Mouse (Mus musculus) lung, embryonic 14.5 days (tissue): Measurements from ENCODE around the gene Itpkb. TPM values are rescaled to one million over a fixed set of nuclear protein-coding genes. Genes with fewer than 3 reads are reported as not detected.

Experiments used
- ATAC-seq: fragments of 200-750 bp; cut with Nextera tagmentation; 2 replicates; pipeline ENCODE4 v1.8.0; 2017; ENCODE audit warnings: mild to moderate bottlenecking, moderate TSS enrichment, moderate library complexity; ENCODE audit not compliant: insufficient read depth
- DNase-seq: peaks from one replicate; pipeline ENCODE4 v3.0.0-alpha.2; 2015
- H3K27ac ChIP-seq: fragments of 300-500 bp; sonication (generic); 2 replicates; pipeline ENCODE4 v1.5.1; 2014; ENCODE audit warnings: low read depth, mild to moderate bottlenecking, moderate library complexity
- H3K27me3 ChIP-seq: fragments of 300-500 bp; sonication (generic); 2 replicates; pipeline ENCODE4 v1.6.1; 2014; ENCODE audit warnings: low read length, control low read depth; ENCODE audit not compliant: insufficient read depth
- H3K36me3 ChIP-seq: fragments of 300-500 bp; sonication (generic); 2 replicates; pipeline ENCODE4 v1.6.1; 2014; ENCODE audit warnings: control low read depth; ENCODE audit not compliant: insufficient read depth
- H3K4me1 ChIP-seq: fragments of 300-500 bp; sonication (generic); 2 replicates; pipeline ENCODE4 v1.6.1; 2014; ENCODE audit warnings: antibody characterized with exemption, control low read depth; ENCODE audit not compliant: insufficient read depth
- H3K4me2 ChIP-seq: fragments of 300-500 bp; sonication (generic); 2 replicates; pipeline ENCODE4 v1.6.1; 2014; ENCODE audit warnings: mild to moderate bottlenecking
- H3K4me3 ChIP-seq: fragments of 300-500 bp; sonication (generic); 2 replicates; pipeline ENCODE4 v1.5.1; 2014; ENCODE audit warnings: low read depth, low read length
- H3K9ac ChIP-seq: fragments of 300-500 bp; sonication (generic); 2 replicates; pipeline ENCODE4 v1.6.1; 2014
- H3K9me3 ChIP-seq: fragments of 300-500 bp; sonication (generic); 2 replicates; pipeline ENCODE4 v1.6.1; 2016; ENCODE audit warnings: low read depth, low read length, control low read depth
- CTCF ChIP-seq: IDR thresholded peaks from 2 replicates; pipeline ENCODE4 v1.5.1; 2016; ENCODE audit warnings: antibody characterized with exemption, low read depth
- WGBS: fragments of 180-500 bp; shearing (Covaris S2); extraction: QIAGEN DNeasy Blood & Tissue Kit; methylation state at CpG from one replicate; pipeline ENCODE4 v1.1.7; 2014; 5-methylcytosine and 5-hydroxymethylcytosine counted together
- polyA plus RNA-seq: library from polyadenylated mRNA; unstranded; fragments of >200 nt; fragmentation: Nextera tagmentation; extraction: Ambion mirVana; gene quantifications from 2 replicates; pipeline ENCODE4 v1.2.1, GENCODE M21; 2014

Itpkb gene
- 8.1 and 9.0 TPM in 2 replicates for polyA plus RNA-seq

- peak; percentile 83 for DNase-seq
- Histone ChIP-seq H3K4me2 (peak within 1 kb of the TSS; percentile 99), H3K27me3 (peaks cover 11% of the 10 kb centered on the region; the same call in 1 of the 2 replicates), H3K9me3 (no peaks in the 10 kb centered on the region), H3K4me3 (peak within 1 kb of the TSS; percentile 74), H3K9ac (peak within 1 kb of the TSS; percentile 89), H3K4me1 (peaks cover 24% of the 10 kb centered on the region), H3K27ac (peak within 1 kb of the TSS; percentile 96), H3K36me3 (peaks cover 18% of the 10 kb centered on the region)
- ATAC-seq, result peak; percentile 83
- no peak for TF ChIP-seq CTCF
- WGBS, result 1% methylated on average over 19 of the region's 19 CpGs
Observed at GRCm38 (mm10) chr1:180330145-180330706, at the start of gene Itpkb. Gene Itpkb, plus strand, starts transcription at chr1:180330485.

- no peak overlapping the region for H3K9ac ChIP-seq
- 49% methylated on average over 6 of the region's 6 CpGs for WGBS
- peaks cover 11% of the 10 kb centered on the region; the same call in 1 of the 2 replicates for H3K4me1 ChIP-seq
- no peaks in the 10 kb centered on the region for H3K36me3 ChIP-seq
- no peak for TF ChIP-seq CTCF
- H3K4me2 ChIP-seq, result no peak overlapping the region
- H3K27ac ChIP-seq, result no peak overlapping the region
- DNase-seq, result peak; percentile 32
- H3K9me3 ChIP-seq, result no peaks in the 10 kb centered on the region
- no peak for ATAC-seq
- no peaks in the 10 kb centered on the region for H3K27me3 ChIP-seq
- H3K4me3 ChIP-seq, result no peak overlapping the region
Observed at GRCm38 (mm10) chr1:180282581-180282980, 47.7 kb upstream of the Itpkb start.

GRCm38 (mm10) chr1:180283813-180284768, 46.2 kb upstream of the Itpkb start:
- H3K4me2 ChIP-seq, result no peak overlapping the region
- no peaks in the 10 kb centered on the region for H3K9me3 ChIP-seq
- no peak overlapping the region for H3K4me3 ChIP-seq
- peak; percentile 44 for TF ChIP-seq CTCF
- H3K27ac ChIP-seq, result no peak overlapping the region; the same call in 1 of the 2 replicates
- DNase-seq (peak; percentile 62), ATAC-seq (peak; percentile 10; the same call in 1 of the 2 replicates)
- peak overlapping the region; percentile 4; the same call in 1 of the 2 replicates for H3K9ac ChIP-seq
- H3K27me3 ChIP-seq, result no peaks in the 10 kb centered on the region
- 23% methylated on average over 16 of the region's 16 CpGs for WGBS
- H3K4me1 ChIP-seq, result peaks cover 9% of the 10 kb centered on the region; the same call in 1 of the 2 replicates
- no peaks in the 10 kb centered on the region for H3K36me3 ChIP-seq

- WGBS, result 60% methylated on average over 15 of the region's 15 CpGs
- no peaks in the 10 kb centered on the region for H3K36me3 ChIP-seq
- H3K27me3 ChIP-seq, result no peaks in the 10 kb centered on the region
- H3K4me2 ChIP-seq, result no peak overlapping the region
- peak overlapping the region; percentile 50; the same call in 1 of the 2 replicates for H3K27ac ChIP-seq
- no peak overlapping the region for H3K4me3 ChIP-seq
- H3K9ac ChIP-seq, result no peak overlapping the region
- H3K9me3 ChIP-seq, result no peaks in the 10 kb centered on the region
- no peak for ATAC-seq
- peaks cover 6% of the 10 kb centered on the region for H3K4me1 ChIP-seq
- TF ChIP-seq CTCF, result no peak
- peak; percentile 17 for DNase-seq
Observed at GRCm38 (mm10) chr1:180286081-180286831, 44.0 kb upstream of the Itpkb start.

GRCm38 (mm10) chr1:180288227-180288626, 42.1 kb upstream of the Itpkb start:
- H3K27me3 ChIP-seq, result no peaks in the 10 kb centered on the region
- H3K4me2 ChIP-seq, result no peak overlapping the region
- no peaks in the 10 kb centered on the region for H3K36me3 ChIP-seq
- DNase-seq (no peak), ATAC-seq (no peak)
- H3K4me3 ChIP-seq, result no peak overlapping the region
- no peaks in the 10 kb centered on the region for H3K9me3 ChIP-seq
- WGBS, result 69% methylated on average over 7 of the region's 7 CpGs
- no peak overlapping the region for H3K27ac ChIP-seq
- no peak overlapping the region for H3K9ac ChIP-seq
- no peak for TF ChIP-seq CTCF
- peaks cover 6% of the 10 kb centered on the region for H3K4me1 ChIP-seq

GRCm38 (mm10) chr1:180288872-180289468, 41.3 kb upstream of the Itpkb start:
- no peak overlapping the region for H3K4me2 ChIP-seq
- DNase-seq, result no peak
- WGBS, result 77% methylated on average over 7 of the region's 7 CpGs
- no peaks in the 10 kb centered on the region for H3K36me3 ChIP-seq
- TF ChIP-seq CTCF, result no peak
- no peak; the same call in 1 of the 2 replicates for ATAC-seq
- H3K9ac ChIP-seq, result no peak overlapping the region
- H3K9me3 ChIP-seq, result no peaks in the 10 kb centered on the region
- peaks cover 2% of the 10 kb centered on the region for H3K4me1 ChIP-seq
- H3K27me3 ChIP-seq, result no peaks in the 10 kb centered on the region
- no peak overlapping the region for H3K4me3 ChIP-seq
- no peak overlapping the region for H3K27ac ChIP-seq
